Mouse (Mus musculus) cerebellum, postnatal 36 days (tissue): Measurements from ENCODE around the gene Olfr1382.
"Not testable (repeated sequence)": the region's sequence is repeated elsewhere in the genome, so short reads cannot be mapped to it uniquely, and the experiment has no call there.

Experiments
- DNase-seq, 2 experiments: peaks; one replicate each; pipeline ENCODE4 v3.0.0; 2021 to 2022; ENCODE audit warnings: mixed read lengths in 2 of 2

The Olfr1382 gene

DNA sequence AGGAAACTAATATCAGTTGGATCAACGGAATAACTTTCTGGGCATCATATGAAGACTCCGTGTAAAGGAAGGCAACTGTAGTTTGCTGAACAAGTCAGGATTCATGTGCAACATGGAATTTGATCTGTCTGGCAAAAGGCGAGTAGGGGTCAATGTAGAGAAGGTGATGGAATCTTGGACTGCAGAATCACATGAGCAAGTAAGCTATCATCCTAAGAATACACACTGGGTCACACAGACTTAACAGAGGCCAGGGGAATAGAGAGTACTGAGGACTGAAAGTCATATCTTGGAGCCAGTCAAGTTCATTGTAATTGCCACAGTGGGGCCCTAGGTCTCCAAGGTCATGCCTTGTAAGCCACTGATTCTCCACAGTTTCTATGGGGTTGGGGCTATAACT, at the start of gene Olfr1382:
TSS of gene Olfr1382 (plus strand) at position 301 of the 400 bp plus-strand sequence.
- DNase-seq, result no peak

DNA sequence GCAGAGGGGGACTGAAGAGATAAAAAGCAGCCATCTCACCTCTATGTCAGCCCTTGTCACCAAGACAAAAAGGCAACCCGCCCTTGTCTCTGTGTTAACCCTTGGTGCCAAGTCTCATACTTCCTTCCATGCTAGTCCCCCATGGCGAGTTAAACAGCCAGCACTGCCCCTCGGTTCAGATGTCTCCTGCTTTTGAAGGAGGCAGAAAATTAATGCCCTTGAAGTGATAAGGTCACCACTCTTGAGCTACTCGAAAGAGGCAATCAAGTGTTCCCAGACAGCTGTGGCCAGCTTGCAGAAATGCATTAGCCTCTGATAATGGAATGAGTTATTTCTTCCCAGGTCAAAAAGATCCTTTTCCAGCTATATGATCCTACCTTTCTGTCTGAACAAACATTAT, 42.1 kb upstream of the Olfr1382 start:
- DNase-seq, result no peak

DNA sequence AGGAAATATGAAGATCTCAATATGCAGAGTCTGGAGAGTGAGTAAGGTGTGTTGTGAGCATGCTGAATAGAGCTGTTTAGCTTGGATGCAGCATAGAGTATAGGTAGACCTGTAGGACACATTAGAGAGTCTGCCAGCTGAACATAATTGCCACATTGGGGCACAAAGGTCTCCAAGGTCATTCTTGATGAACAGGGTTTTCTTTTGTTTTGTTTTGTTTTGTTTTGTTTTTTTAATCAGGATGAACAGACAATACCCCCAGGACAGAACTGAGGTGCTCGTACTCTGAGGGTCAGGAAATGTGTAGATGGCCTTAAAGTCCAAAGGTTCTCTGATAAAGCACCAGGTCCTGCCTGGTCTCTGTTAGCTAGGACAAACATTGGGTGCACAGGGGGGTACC, 39.3 kb upstream of the Olfr1382 start, which contains the start of gene Olfr1385:
TSS of gene Olfr1385 (plus strand) at position 301 of the 400 bp plus-strand sequence.
- not testable (repeated sequence) for DNase-seq

GRCm38 (mm10) chr11:49518086-49518485, 10.0 kb upstream of the Olfr1382 start:
- no peak for DNase-seq

DNA sequence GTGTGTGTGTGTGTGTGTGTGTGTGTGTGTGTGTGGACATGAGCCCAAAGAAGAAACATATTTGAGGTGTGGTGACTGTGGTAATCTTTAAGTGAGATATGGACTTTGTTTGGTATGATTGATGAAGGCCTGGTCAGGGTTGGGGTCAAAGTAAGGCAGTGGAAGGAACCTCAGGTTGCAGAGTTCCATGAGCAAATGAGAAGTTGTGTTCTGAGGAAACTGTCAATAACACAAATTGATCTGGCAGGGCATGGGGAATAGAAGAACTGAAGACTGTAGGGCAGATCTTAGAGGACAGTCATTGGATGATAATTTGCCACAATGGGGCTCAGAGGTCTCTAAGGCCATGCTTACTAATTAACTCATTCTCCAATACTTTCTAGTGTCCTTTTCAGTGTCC, 8.7 kb upstream of the Olfr1382 start, which contains the start of gene Olfr1383:
TSS of gene Olfr1383 (plus strand) at position 301 of the 400 bp plus-strand sequence.
- DNase-seq, result no peak

- no peak for DNase-seq
Measured at GRCm38 (mm10) chr11:49532761-49533160, 4.7 kb downstream of the Olfr1382 start.

GRCm38 (mm10) chr11:49536631-49537030, 8.6 kb downstream of the Olfr1382 start:
- not testable (repeated sequence) for DNase-seq

DNA sequence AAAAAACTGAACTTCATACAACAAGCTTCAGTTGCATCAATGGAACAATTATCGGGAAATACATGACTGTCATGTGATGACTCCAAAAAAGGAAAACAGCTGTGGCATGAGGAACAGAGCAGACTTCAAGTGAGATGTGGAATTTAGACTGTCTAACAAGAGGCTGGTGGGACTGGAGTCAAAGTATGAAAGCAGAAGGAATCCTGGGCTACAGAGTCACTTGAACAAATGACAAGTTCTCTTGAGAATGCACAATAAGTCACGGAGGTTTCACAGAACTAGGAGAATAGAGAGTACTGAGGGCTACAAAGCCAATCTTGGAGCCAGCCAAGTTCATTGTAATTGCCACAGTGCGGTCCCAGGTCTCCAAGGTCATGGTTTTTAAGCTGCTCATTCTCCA, 15.1 kb downstream of the Olfr1382 start, which contains the start of gene Olfr1381:
TSS of gene Olfr1381 (plus strand) at position 301 of the 400 bp plus-strand sequence.
- DNase-seq, result not testable (repeated sequence)

DNA sequence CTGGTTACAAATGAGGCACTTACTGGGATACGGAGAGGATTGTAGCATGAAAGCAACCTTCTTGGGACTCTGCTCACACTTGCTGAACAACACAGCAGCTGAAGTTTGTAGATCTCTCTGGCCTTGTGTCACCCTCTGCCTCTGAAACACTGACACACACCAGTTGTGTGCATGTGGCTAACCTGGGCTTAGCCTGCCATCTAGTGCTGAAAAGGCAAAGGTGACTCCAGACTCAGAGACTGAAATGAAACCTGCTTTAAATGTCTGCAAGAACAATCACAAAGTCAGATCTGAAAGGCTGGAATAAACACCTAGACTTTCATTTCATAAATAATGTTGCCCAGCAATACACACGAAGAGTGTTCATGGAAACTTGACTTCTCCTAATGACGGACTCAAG, 26.0 kb downstream of the Olfr1382 start:
- not testable (repeated sequence) for DNase-seq

DNA sequence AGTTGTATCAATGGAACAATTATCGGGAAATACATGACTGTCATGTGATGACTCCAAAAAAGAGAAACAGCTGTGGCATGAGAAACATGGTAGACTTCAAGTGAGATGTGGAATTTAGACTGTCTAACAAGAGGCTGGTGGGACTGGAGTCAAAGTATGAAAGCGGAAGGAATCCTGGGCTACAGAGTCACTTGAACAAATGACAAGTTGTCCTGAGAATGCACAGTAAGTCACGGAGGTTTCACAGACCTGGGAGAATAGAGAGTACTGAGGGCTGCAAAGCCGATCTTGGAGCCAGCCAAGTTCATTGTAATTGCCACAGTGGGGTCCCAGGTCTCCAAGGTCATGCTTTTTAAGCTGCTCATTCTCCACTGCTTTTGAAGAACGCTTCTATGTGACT, 28.5 kb downstream of the Olfr1382 start, which contains the start of gene Olfr1380:
TSS of gene Olfr1380 (plus strand) at position 301 of the 400 bp plus-strand sequence.
- DNase-seq, result not testable (repeated sequence)

- not testable (repeated sequence) for DNase-seq
Measured at GRCm38 (mm10) chr11:49575054-49575453, 47.0 kb downstream of the Olfr1382 start.

GRCm38 (mm10) chr11:49580452-49580851, 52.4 kb downstream of the Olfr1382 start:
- DNase-seq, result not testable (repeated sequence)
